Mouse (Mus musculus): Measurements from ENCODE around the gene Cd300lf.

DNA sequence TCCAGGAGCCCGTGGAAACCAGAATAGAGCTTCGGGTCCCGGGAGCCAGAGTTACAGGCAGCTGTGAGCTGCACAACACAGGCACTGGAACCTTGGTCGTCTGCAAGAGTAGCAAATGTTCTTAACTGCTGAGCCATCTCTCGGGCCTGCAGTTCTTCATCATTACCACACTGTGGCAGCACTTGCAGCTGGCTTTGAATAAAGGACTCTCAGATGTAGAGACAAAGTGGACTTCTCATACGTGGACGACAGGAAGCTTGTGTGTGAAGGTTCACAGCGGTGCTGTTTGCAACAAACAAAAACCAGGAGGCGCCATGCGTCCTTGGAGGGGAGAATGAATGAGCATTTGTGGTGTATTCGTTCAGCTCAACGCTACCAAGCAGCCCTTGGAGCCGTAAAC is 52.9 kb downstream of the Cd300lf start:
- TF ChIP-seq CTCF (IDR thresholded peaks at IDR 0.05; ENCODE audit: extremely low read depth, insufficient read length, insufficient replicate concordance, low read depth, low read length) (peak; percentile 62; the same call in 1 of the 2 replicates), POLR2A (IDR thresholded peaks at IDR 0.05; ENCODE audit: low read depth, low read length) (no peak)

Measured in small intestine, adult 2 months (tissue).